Mouse (Mus musculus): Measurements from ENCODE around the gene Birc7.

The Birc7 gene

GRCm38 (mm10) chr2:180941869-180942268 is 13.0 kb downstream of the Birc7 start:
- TF ChIP-seq GATA4 (IDR thresholded peaks at IDR 0.05; ENCODE audit: insufficient replicate concordance, low read length): no peak

GRCm38 (mm10) chr2:180949947-180950346 is 21.1 kb downstream of the Birc7 start:
- no peak for TF ChIP-seq GATA4 (IDR thresholded peaks at IDR 0.05; ENCODE audit: insufficient replicate concordance, low read length)

GRCm38 (mm10) chr2:180952731-180953171 is 23.9 kb downstream of the Birc7 start:
- TF ChIP-seq GATA4 (IDR thresholded peaks at IDR 0.05; ENCODE audit: insufficient replicate concordance, low read length): no peak

GRCm38 (mm10) chr2:180953638-180954037 is 24.8 kb downstream of the Birc7 start:
- no peak for TF ChIP-seq GATA4 (IDR thresholded peaks at IDR 0.05; ENCODE audit: insufficient replicate concordance, low read length)

GRCm38 (mm10) chr2:180954061-180955047 is 25.5 kb downstream of the Birc7 start, which contains the start of gene Nkain4:
Nkain4 (minus strand) TSS chr2:180954699.
- no peak for TF ChIP-seq GATA4 (IDR thresholded peaks at IDR 0.05; ENCODE audit: insufficient replicate concordance, low read length)

- no peak for TF ChIP-seq GATA4 (IDR thresholded peaks at IDR 0.05; ENCODE audit: insufficient replicate concordance, low read length)
Measured at GRCm38 (mm10) chr2:180959605-180960004, 30.8 kb downstream of the Birc7 start.

GRCm38 (mm10) chr2:180960187-180960586 is 31.4 kb downstream of the Birc7 start:
- TF ChIP-seq GATA4 (IDR thresholded peaks at IDR 0.05; ENCODE audit: insufficient replicate concordance, low read length): no peak

- peak; percentile 8; the same call in 1 of the 2 replicates for TF ChIP-seq GATA4 (IDR thresholded peaks at IDR 0.05; ENCODE audit: insufficient replicate concordance, low read length)
Measured at GRCm38 (mm10) chr2:180962616-180963308, 33.9 kb downstream of the Birc7 start.

GRCm38 (mm10) chr2:180963956-180964355 is 35.1 kb downstream of the Birc7 start:
- peak; percentile 41; the same call in 1 of the 2 replicates for TF ChIP-seq GATA4 (IDR thresholded peaks at IDR 0.05; ENCODE audit: insufficient replicate concordance, low read length)

GRCm38 (mm10) chr2:180966092-180966882 is 37.5 kb downstream of the Birc7 start:
- no peak for TF ChIP-seq GATA4 (IDR thresholded peaks at IDR 0.05; ENCODE audit: insufficient replicate concordance, low read length)

GRCm38 (mm10) chr2:180967010-180967763 is 38.4 kb downstream of the Birc7 start, which contains the start of gene Arfgap1:
Arfgap1 (plus strand) TSS chr2:180967225.
- TF ChIP-seq GATA4 (IDR thresholded peaks at IDR 0.05; ENCODE audit: insufficient replicate concordance, low read length): peak; percentile 67; the same call in 1 of the 2 replicates

GRCm38 (mm10) chr2:180981133-180981532 is 52.3 kb downstream of the Birc7 start:
- TF ChIP-seq GATA4 (IDR thresholded peaks at IDR 0.05; ENCODE audit: insufficient replicate concordance, low read length): no peak

Data from liver, adult (tissue).